Mouse (Mus musculus) heart, adult 9 months (tissue): ENCODE measurements around the gene Sgcd.

ENCODE experiments used
- DNase-seq, 2 experiments: peaks; one replicate each; pipeline ENCODE4 v3.0.0; 2022; ENCODE audit warnings: low spot score in 2 of 2

The Sgcd gene

DNA sequence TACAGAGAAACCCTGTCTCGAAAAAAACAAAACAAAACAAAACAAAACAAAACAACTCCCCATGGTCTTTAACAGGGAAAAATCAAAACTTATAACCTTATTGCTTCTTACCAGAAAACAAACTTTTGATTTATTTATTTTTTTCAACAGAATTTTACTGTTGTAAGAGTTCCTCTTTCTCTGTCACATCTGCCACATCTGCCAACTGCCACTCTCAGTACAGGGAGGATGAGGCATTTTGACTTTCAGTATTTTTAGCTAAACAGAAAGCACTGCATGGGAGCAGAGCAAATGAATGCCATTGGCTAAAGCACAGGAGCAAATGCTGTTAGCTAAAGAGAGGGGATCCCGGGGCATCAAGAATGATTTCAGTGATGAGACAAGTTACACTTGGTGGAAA lies 528.6 kb downstream of the Sgcd start:
- no peak for DNase-seq

DNA sequence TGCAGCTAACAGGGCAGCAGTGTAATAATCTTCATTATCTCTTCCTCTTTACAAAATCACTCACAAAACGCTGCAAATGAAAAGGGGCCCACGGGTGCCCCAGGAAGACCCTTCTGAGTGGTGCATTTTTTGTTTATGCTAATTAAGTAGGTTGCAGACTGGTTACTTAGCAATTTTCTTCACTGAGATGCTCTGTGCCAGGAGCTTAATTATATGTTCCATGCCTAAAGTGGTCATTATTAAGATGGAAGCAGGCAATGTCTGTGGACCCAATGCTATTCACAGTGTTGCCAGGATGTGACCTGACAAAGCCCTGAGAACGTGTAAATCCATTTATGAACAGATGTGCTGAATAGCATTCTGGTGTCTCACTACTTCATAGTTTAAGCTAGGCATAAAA lies 529.6 kb downstream of the Sgcd start:
- DNase-seq = no peak

DNA sequence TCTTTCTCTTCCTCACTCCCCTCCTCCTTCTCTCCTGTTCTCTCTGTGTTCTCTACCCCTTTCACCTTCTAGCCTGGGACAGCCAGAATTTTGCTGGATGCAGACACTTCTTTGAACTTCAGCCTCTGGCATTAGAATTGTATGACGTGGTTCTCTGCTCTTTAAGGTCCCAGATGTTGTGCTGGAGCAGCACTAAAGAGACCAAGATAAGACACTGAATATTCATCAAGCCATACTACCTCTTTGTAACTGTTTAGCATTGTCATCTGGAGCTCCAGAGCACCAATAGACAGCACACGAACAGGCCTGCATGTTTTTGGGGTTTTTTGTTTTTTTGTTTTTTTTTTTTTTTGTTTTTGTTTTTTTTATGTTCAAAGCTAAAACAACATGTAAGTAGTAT lies 541.0 kb downstream of the Sgcd start:
- no peak for DNase-seq

DNA sequence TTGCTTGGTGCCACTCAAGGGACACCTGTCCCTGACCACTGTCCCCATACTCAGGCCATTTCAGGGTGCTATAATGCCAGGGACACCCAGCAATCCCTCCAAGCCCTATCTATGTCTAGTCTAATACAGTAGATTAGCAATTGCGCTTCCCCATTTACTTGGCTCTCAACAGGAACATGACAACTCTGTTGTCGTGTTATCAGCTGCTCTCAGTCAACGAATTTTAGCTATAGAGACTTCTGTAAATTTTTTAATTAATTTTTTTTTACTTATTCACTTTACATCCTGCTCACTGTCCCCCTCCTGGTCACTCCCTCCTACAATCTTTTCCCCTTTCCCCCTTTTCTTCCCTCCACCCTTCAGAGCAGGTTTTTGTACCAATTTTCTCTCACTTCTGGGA lies 542.4 kb downstream of the Sgcd start:
- no peak for DNase-seq

GRCm38 (mm10) chr11:47445683-47446082 lies 543.1 kb downstream of the Sgcd start:
- no peak for DNase-seq

DNA sequence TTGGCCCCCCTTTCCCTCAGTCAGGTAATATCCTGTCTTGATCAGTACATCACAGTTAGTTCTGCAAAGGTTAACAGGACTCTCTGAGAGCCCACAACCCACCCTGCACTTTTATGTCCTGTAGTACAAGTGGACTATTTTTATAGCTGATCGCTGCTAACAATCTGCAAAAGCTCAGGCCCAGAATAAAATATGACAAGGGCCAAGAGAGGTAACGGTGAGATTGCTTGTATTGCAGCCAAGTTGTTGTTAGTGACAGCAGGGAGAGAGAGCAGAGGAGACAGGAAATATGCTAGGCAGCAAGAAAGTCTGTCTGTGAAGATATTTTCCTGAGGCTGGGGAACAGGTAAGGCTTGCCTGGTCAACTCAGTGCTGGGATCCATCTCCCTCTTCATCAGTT lies 546.5 kb downstream of the Sgcd start:
- no peak for DNase-seq

DNA sequence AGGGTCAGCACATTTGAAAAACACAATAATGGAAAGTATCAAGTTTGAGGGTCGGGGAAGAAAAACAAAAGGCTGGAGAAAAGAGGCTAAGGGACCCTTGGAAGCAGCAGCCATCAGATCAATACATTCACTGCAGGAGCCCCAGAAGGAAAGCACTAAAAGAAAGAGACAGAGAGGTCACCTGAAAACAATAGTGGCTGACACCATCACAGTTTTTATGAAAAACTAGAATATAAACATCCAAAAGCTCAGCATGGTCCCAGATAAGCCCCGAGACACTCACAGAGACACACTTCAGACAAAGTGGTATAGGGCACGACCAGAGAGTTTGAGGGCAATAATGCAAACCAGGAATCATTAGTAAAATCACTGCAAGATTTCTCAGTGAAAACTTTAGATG lies 589.2 kb downstream of the Sgcd start:
- DNase-seq = no peak

GRCm38 (mm10) chr11:47390798-47391197 lies 598.0 kb downstream of the Sgcd start:
- DNase-seq = peak in 1 of 2 experiments; percentile 19

GRCm38 (mm10) chr11:47389327-47389726 lies 599.4 kb downstream of the Sgcd start:
- DNase-seq = no peak

DNA sequence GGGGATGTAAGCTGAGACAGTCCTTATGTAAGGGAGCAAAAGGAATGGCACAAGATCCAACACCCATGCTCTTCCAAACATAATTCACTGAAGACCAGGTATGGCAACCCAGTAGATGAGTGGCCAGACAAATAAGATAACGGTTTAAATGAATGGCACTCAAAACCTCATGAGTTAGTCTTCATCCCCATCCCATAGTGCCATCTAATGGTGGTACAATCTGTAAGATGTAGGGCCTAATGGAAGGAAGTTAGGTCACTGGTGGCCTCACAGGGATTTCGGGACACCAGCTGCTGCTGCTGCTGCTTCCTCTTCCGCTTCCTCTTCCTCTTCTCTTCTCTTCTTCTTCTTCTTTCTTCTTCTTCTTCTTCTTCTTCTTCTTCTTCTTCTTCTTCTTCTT lies 601.0 kb downstream of the Sgcd start:
- DNase-seq = no peak

DNA sequence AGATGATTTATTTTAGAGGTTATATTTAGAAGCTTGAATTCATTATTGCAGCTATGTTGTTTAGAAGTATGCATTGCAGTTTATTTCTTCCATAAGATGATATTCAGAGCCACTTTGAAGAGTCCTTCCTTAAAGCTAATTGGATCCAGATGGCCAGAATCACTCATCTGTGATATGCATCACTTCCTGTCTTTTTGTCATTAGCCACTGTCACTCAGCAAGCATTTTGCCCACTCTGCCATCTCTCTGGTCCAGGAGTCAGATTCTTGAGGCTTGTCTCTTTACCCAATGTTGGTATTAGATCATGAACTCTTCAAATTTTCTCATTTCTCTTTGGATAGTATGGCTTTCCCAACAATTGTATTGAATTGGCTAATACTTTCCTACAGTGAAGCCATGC lies 602.6 kb downstream of the Sgcd start:
- DNase-seq = no peak

- no peak for DNase-seq
Observed at GRCm38 (mm10) chr11:47379630-47379958, 609.2 kb downstream of the Sgcd start.

GRCm38 (mm10) chr11:47378843-47379629 lies 609.7 kb downstream of the Sgcd start:
- DNase-seq = peak; percentile 71 to 77

GRCm38 (mm10) chr11:47377421-47377820 lies 611.3 kb downstream of the Sgcd start:
- peak; percentile 34 to 60 for DNase-seq

DNA sequence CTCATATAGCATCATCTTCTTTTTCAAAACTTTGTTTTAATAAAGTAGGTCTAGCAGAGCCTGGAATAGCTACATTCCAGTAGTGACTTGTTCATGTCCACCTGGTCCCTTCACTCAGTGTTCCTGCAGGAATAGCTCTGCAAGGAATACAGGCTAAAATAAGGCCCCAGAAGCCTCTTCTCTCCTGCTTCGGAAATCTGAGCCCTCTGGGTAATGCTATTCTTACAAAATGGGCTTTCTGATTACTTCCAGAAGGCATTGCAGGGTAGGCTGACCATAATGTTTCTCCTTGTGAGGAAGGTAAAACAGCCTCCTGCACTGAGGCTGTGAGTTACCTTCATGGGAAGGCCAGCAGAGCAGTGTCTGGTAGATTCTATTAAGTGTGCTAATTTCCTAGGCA lies 611.9 kb downstream of the Sgcd start:
- DNase-seq = no peak

GRCm38 (mm10) chr11:47371616-47372015 lies 617.2 kb downstream of the Sgcd start:
- DNase-seq = peak in 1 of 2 experiments; percentile 42

- DNase-seq = peak in 1 of 2 experiments; percentile 36
Observed at GRCm38 (mm10) chr11:47351585-47351984, 637.2 kb downstream of the Sgcd start.

- no peak for DNase-seq
Observed at GRCm38 (mm10) chr11:47343486-47343885, 645.3 kb downstream of the Sgcd start.

DNA sequence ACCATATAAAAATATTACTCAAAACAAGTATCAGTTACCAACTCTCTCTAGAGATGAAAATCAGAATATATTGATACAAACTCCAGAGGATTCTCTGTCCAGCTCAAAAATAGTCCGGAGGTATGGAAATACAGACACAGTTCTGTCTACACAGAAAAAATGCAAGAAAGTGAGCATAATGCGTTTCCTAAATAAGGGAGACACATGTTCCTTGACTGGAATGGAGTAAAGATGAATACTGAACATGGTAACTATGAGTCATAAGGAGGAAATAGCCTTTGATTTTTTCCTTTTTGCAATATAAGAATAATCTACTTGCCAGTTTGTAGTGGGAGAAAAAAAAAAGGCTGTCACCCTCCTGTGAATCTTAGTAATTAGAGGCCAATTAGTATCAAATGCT lies 655.1 kb downstream of the Sgcd start:
- no peak for DNase-seq

DNA sequence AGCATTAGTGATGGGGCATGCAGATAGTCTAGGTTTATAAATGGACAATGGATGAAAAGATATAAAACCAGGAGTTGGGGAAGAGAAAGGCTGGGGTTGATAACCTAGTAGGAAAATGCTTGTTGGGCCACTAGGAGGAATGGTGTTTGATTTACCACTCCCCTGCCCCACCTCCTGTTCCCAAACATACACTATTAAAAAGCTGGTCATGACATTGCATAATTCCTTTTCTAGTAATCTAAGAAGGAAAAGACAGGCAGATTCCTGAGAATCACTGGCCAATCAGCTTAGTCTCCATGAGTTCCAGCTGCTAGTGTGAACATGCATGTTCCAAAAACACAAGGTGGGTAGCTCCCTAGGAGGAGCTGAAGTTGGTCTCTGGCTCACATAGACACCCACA lies 683.2 kb downstream of the Sgcd start:
- DNase-seq = no peak

DNA sequence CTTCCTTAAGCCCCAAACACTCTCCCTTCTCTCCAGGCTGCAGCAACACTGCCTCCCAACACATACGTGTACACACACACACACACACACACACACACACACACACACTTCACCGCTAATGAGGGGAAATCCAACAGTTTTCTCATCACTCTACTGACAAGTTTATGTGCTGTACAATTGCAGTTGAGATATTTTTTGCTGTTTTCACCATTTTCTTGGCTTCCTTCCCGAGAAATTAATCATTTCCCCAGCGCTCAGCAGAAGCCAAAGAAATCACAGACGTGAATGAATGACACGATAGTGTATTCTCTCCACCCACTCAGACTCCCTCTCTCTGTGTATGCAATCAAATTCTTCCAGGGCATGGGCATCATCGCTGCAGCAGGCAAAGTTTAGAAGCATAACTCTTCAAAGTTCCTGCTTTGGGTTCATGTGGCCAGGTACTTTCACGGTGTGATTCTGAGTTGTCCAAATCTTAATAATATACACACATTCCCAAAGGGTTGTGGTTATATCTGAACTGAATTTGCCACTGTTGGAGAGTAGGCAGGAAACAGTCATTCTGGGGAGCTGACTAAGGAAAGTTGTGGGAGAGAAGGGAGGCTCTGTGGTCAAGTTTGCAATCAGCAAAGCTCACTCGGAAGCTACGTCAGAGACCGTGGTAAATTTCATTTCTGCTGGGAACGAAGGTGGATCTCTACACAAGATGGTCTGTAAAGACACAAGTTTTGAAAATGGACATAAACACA lies 683.9 kb downstream of the Sgcd start:
- DNase-seq = peak; percentile 13 to 30

DNA sequence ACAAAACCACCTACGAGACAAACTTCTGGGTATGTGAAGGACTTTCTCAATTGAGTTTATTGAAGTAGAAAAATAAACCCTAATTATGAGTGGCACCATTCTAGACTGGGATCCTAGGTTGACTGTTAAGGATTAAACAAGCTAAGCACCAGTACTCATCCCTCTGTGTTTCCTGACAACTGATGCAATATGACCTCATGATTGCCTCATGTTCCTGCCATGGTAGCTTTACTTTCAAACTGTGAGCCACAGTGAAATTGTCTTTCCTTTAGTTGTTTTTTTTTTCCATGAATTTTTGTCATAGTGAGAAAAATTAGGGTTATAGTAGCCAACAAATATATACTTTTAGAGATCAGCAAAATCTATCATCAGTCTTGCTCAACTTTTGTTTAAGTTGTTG lies 689.0 kb downstream of the Sgcd start:
- DNase-seq = no peak

GRCm38 (mm10) chr11:47297805-47298340 lies 690.9 kb downstream of the Sgcd start:
- no peak for DNase-seq
